Mouse (Mus musculus): Measurements from ENCODE around the gene Sgcd. TPM values are rescaled to one million over a fixed set of nuclear protein-coding genes. Genes with fewer than 3 reads are reported as not detected.

The Sgcd gene
- polyA plus RNA-seq, 1 experiment from 2014 or later = 1.2 TPM

DNA sequence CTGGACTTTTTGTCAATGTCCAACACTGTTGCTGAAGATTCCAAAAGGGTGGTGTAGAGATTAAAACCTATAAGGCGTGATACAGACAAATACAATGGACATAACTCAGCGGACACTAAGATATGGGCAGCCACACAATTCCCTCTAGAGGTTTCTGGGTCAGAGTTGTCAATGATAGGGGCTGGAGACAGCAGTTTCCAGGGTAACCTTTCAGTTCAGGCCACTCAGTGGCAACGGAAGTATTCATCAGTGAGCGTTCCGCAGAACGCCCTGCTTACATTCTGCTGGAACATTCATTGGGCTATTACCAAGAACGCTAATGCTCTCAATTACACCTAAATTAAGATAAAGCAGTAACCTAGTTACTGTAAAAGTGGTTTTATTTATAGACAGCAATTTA, 738.5 kb downstream of the Sgcd start:
- H3K4me1 ChIP-seq (replicated peaks; ENCODE audit: control insufficient read depth, insufficient read depth, low read length) = no peaks in the 10 kb centered on the region
- H3K9me3 ChIP-seq (ENCODE audit: control insufficient read depth) = no peaks in the 10 kb centered on the region
- no peak overlapping the region for H3K4me3 ChIP-seq (ENCODE audit: low read depth, low read length)
- WGBS = 78% methylated on average over 7 of the region's 7 CpGs
- H3K27ac ChIP-seq (ENCODE audit: low read depth, low read length) = no peak overlapping the region
- ATAC-seq = no peak
- no peak overlapping the region for H3K9ac ChIP-seq (ENCODE audit: low read depth, low read length)
- no peak overlapping the region for H3K4me2 ChIP-seq (replicated peaks; ENCODE audit: low read depth)
- no peak for TF ChIP-seq CTCF (IDR thresholded peaks at IDR 0.05; ENCODE audit: low read depth)
- no peaks in the 10 kb centered on the region for H3K36me3 ChIP-seq (ENCODE audit: control insufficient read depth, insufficient read depth)
- no peaks in the 10 kb centered on the region for H3K27me3 ChIP-seq (replicated peaks; ENCODE audit: control insufficient read depth, insufficient read depth, low read length)

DNA sequence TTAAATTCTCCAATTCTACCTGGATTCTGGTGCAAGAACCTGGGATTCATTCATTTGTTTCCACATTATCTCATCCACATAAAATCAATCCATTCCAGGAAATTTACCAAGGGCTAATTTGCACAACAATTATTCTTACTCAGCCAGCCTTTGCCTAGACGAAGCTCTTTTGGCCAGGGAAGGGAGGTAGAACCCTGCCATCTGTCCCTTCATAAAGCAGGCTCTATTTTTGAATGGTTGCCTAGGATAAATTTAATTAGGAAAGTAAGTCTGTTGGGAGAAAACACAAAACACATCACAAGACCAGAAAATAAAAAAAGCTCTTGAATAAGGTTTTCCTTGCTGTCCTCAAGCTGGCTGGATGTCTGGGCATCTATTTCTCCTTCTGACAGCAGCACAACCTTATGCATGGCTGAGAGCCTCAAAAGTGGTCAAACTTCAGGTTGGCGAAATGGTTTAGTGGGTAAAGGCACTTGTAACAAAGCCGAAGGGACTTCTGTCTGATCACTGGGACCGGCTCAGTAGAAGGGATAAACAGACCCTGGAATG, 740.4 kb downstream of the Sgcd start:
- Histone ChIP-seq H3K4me1 (replicated peaks; ENCODE audit: control insufficient read depth, insufficient read depth, low read length) (no peaks in the 10 kb centered on the region), H3K4me2 (replicated peaks; ENCODE audit: low read depth) (no peak overlapping the region), H3K9me3 (ENCODE audit: control insufficient read depth) (no peaks in the 10 kb centered on the region), H3K36me3 (ENCODE audit: control insufficient read depth, insufficient read depth) (no peaks in the 10 kb centered on the region), H3K4me3 (ENCODE audit: low read depth, low read length) (no peak overlapping the region), H3K9ac (ENCODE audit: low read depth, low read length) (no peak overlapping the region), H3K27me3 (replicated peaks; ENCODE audit: control insufficient read depth, insufficient read depth, low read length) (no peaks in the 10 kb centered on the region), H3K27ac (ENCODE audit: low read depth, low read length) (no peak overlapping the region)
- no peak for TF ChIP-seq CTCF (IDR thresholded peaks at IDR 0.05; ENCODE audit: low read depth)
- ATAC-seq = no peak
- WGBS = 80% methylated on average over 4 of the region's 4 CpGs

DNA sequence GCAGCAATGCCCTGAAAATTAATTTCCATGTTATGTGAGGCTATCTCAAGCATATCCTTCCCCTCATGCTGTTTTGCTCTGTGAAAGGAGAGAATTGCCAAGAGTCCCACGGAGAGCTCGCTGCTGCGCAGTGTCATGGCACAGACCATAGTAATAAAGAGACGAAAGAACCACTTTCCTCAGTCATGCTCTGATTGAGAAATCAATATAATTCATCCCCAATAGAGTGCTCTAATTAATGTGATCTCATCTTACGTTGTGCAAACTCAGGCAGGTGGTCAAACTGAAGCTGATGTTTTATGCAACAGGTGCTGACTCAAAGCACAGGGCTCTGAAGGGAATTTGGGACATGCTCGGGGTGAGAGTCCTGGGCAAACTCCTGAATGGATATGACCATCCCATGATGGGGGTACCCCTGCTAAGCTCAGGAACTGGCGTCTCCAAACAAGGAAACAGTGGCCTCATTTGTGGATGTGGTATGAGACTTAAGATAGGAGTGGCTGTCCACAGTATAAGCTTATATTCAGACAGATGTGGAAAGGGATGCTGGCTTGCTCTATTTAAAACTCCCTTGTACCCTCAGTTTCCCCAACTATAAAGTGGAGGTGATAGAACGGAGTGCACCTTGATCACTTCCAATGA, 740.9 kb downstream of the Sgcd start:
- ATAC-seq = no peak
- Histone ChIP-seq H3K27me3 (replicated peaks; ENCODE audit: control insufficient read depth, insufficient read depth, low read length) (no peaks in the 10 kb centered on the region), H3K4me1 (replicated peaks; ENCODE audit: control insufficient read depth, insufficient read depth, low read length) (no peaks in the 10 kb centered on the region), H3K9ac (ENCODE audit: low read depth, low read length) (no peak overlapping the region), H3K4me2 (replicated peaks; ENCODE audit: low read depth) (no peak overlapping the region), H3K9me3 (ENCODE audit: control insufficient read depth) (no peaks in the 10 kb centered on the region), H3K36me3 (ENCODE audit: control insufficient read depth, insufficient read depth) (no peaks in the 10 kb centered on the region), H3K27ac (ENCODE audit: low read depth, low read length) (no peak overlapping the region), H3K4me3 (ENCODE audit: low read depth, low read length) (no peak overlapping the region)
- WGBS = 87% methylated on average over 8 of the region's 8 CpGs
- no peak for TF ChIP-seq CTCF (IDR thresholded peaks at IDR 0.05; ENCODE audit: low read depth)

DNA sequence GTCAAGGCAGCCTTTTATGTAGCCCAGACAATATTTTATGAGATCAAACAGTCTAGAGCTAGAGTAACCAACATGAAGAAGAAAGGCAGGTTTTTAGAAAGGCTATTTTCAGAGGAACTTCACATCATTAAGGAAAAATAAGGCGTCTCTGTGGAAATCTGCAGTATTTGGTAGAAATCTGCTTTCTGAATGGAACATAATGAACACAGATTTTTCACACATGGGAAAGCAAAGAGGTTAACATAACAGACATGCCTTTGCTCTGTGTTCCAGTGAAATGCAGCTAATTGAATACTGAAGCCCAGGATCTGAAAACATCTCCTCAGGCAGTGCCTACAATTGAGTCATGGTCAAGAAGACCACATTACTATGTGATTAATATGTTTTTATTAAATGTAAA, 746.4 kb downstream of the Sgcd start:
- TF ChIP-seq CTCF (IDR thresholded peaks at IDR 0.05; ENCODE audit: low read depth) = no peak
- WGBS = 80% methylated on average over 1 of the region's 1 CpGs
- Histone ChIP-seq H3K27ac (ENCODE audit: low read depth, low read length) (no peak overlapping the region), H3K36me3 (ENCODE audit: control insufficient read depth, insufficient read depth) (no peaks in the 10 kb centered on the region), H3K9me3 (ENCODE audit: control insufficient read depth) (no peaks in the 10 kb centered on the region), H3K4me1 (replicated peaks; ENCODE audit: control insufficient read depth, insufficient read depth, low read length) (no peaks in the 10 kb centered on the region), H3K4me2 (replicated peaks; ENCODE audit: low read depth) (no peak overlapping the region), H3K27me3 (replicated peaks; ENCODE audit: control insufficient read depth, insufficient read depth, low read length) (no peaks in the 10 kb centered on the region), H3K9ac (ENCODE audit: low read depth, low read length) (no peak overlapping the region), H3K4me3 (ENCODE audit: low read depth, low read length) (no peak overlapping the region)
- ATAC-seq = no peak

DNA sequence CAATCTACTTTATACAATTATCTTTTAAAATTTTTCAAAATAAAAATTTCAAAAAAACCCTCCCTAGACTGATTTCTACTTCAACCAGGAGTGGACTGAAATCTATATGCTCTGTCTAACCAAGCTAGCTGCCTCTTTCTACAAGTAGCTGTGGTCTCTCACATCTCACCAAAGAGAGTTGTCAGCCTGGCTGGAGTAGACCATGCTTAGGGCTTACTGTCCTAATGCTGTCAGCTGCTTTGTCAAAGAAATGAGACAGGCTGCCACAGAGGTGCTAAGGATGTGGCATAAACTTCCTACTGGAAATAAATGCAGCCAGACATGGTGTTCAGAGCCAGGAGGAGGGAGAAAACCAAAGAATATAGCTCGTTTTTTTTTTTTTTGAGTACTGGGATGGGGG, 760.5 kb downstream of the Sgcd start:
- no peaks in the 10 kb centered on the region for H3K27me3 ChIP-seq (replicated peaks; ENCODE audit: control insufficient read depth, insufficient read depth, low read length)
- 46% methylated on average over 1 of the region's 1 CpGs for WGBS

DNA sequence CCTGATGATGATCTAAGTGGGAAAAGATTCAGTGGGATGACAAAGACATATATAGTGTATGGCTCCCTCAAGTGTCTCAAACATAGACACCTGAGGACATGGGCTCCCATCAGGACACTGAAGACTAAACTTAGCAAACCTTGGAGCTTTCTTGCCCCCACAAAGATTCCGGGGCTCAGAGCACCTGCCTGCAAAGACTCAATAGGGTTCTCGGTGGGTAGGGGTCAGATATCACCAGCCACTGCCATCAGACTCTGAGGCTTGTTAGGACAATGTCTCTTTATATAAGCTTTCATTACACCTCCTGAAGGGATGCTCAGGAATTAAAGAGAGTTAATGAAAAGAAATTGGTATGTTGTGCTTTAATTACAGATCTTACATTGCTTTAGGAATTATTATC, 764.6 kb downstream of the Sgcd start:
- Histone ChIP-seq H3K27me3 (replicated peaks; ENCODE audit: control insufficient read depth, insufficient read depth, low read length) (no peaks in the 10 kb centered on the region), H3K4me2 (replicated peaks; ENCODE audit: low read depth) (no peak overlapping the region), H3K4me3 (ENCODE audit: low read depth, low read length) (no peak overlapping the region), H3K9ac (ENCODE audit: low read depth, low read length) (no peak overlapping the region), H3K27ac (ENCODE audit: low read depth, low read length) (no peak overlapping the region), H3K4me1 (replicated peaks; ENCODE audit: control insufficient read depth, insufficient read depth, low read length) (no peaks in the 10 kb centered on the region), H3K9me3 (ENCODE audit: control insufficient read depth) (no peaks in the 10 kb centered on the region), H3K36me3 (ENCODE audit: control insufficient read depth, insufficient read depth) (no peaks in the 10 kb centered on the region)
- no peak for TF ChIP-seq CTCF (IDR thresholded peaks at IDR 0.05; ENCODE audit: low read depth)
- no peak for ATAC-seq
- 88% methylated on average over 2 of the region's 2 CpGs for WGBS

More for the DNA sequence above, 760.5 kb downstream of the Sgcd start:
- Histone ChIP-seq H3K4me1 (replicated peaks; ENCODE audit: control insufficient read depth, insufficient read depth, low read length) (no peaks in the 10 kb centered on the region), H3K9me3 (ENCODE audit: control insufficient read depth) (no peaks in the 10 kb centered on the region), H3K9ac (ENCODE audit: low read depth, low read length) (no peak overlapping the region), H3K36me3 (ENCODE audit: control insufficient read depth, insufficient read depth) (no peaks in the 10 kb centered on the region), H3K4me2 (replicated peaks; ENCODE audit: low read depth) (no peak overlapping the region), H3K27ac (ENCODE audit: low read depth, low read length) (no peak overlapping the region), H3K4me3 (ENCODE audit: low read depth, low read length) (no peak overlapping the region)
- ATAC-seq = no peak
- TF ChIP-seq CTCF (IDR thresholded peaks at IDR 0.05; ENCODE audit: low read depth) = no peak
